Mouse (Mus musculus) retina, embryonic 14.5 days (tissue): Measurements from ENCODE around the gene Psmd2.
"Not testable (repeated sequence)": the region's sequence is repeated elsewhere in the genome, so short reads cannot be mapped to it uniquely, and the experiment has no call there.

Experiments used
- DNase-seq: peaks from one replicate; pipeline ENCODE4 v3.0.0-alpha.2; 2015; ENCODE audit warnings: low spot score

The Psmd2 gene

DNA sequence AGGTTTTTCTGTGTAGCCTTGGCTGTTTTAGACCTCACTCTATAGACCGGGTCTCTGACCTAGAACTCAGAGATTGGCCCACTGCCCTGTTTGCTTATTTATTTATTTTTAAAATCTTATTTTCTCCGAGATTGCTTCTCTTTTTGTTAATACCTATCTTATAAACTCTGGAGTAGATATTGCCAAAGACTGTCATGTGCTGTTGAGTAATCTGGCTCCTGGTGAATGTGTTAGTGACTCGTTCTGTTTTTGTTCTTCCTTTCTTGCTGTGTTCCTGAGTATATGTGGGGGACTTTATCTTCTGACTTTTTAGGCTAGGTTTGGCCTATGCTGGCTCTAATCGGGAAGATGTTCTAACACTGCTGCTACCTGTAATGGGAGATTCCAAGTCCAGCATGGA, 6.2 kb downstream of the Psmd2 start:
- no peak for DNase-seq

- DNase-seq, result not testable (repeated sequence)
Measured at GRCm38 (mm10) chr16:20668013-20668412, 16.6 kb downstream of the Psmd2 start, which contains the start of gene Eif4g1. Gene Eif4g1 (plus strand): TSS chr16:20668313.

- no peak for DNase-seq
Measured at GRCm38 (mm10) chr16:20670291-20670690, 18.8 kb downstream of the Psmd2 start.

- peak; percentile 41 for DNase-seq
Measured at GRCm38 (mm10) chr16:20671886-20672285, 20.4 kb downstream of the Psmd2 start.

GRCm38 (mm10) chr16:20672500-20672902, 21.0 kb downstream of the Psmd2 start:
- DNase-seq, result peak; percentile 94

- DNase-seq, result peak; percentile 44
Measured at GRCm38 (mm10) chr16:20672965-20673705, 21.7 kb downstream of the Psmd2 start.

- DNase-seq, result no peak
Measured at GRCm38 (mm10) chr16:20673706-20674303, 22.4 kb downstream of the Psmd2 start.

DNA sequence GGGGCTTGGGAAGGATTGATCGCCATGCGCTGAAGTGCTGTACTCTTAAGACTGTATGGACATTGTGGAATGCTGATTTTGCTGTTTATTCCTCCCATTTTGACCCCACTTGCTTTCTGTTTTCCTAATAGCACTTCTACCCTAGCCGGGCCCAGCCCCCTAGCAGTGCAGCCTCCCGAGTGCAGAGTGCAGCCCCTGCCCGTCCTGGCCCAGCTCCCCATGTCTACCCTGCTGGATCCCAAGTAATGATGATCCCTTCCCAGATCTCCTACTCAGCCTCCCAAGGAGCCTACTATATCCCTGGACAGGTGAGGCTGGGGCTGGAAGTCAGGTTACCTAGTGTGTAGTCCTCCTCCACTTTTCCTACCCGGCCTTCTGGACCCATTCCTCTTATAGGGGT, 23.8 kb downstream of the Psmd2 start:
- no peak for DNase-seq

DNA sequence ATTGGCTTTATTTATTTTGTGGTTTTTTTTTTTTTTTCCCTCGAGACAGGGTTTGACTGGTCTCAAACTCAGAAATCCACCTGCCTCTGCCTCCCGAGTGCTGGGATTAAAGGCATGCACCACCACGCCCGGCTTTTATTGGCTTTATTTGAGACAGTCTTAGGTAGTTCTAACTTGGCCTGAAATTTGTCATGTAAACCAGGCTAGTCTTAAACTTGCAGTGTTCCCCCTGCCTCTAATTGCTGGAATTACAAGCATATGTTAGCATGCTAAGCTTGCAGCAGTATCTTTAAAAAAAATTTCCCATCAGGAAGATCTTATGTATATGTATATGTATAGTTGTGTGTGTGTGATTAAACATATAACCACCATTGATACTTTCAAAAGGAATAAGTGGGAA, 25.2 kb downstream of the Psmd2 start:
- DNase-seq, result peak; percentile 13

DNA sequence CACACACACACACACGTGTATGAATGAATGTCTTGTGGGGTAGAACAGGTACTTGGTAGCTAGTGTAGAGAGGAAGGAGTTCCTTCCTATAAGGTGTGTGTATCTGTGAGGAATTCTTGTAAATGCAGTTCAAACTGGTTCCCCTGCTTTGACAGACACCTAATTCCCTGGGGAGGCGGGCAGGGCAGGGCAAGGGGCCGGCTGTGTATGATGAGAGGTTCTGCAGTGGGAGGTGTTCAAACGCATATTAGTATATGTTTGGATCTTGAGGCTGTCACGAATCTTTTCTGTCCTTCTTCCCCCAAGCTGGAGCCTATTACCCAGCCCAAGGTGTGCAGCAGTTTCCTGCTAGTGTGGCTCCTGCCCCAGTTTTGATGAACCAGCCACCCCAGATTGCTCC, 25.9 kb downstream of the Psmd2 start:
- no peak for DNase-seq

- no peak for DNase-seq
Measured at GRCm38 (mm10) chr16:20677974-20678675, 26.7 kb downstream of the Psmd2 start.

GRCm38 (mm10) chr16:20690774-20691173, 39.3 kb downstream of the Psmd2 start:
- no peak for DNase-seq

DNA sequence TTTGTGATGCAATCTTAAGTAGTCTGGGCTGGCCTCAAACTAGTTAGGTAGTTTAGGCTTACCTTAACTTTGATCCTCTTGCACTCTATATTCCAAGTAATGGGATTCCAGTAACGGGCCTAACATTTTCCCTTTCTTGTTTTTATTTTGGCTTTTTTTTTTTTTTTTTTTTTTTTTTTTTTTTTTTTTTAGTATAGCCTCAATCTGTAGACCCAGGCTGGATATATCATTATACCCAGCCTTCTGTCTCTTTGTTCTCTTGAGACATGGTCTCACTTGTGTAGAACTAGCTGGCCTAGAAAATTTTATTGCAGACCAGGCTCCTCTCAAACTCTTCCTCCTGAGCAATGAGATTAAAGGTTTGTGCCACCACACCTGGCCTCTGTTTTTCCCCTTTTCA, 40.2 kb downstream of the Psmd2 start:
- no peak for DNase-seq

DNA sequence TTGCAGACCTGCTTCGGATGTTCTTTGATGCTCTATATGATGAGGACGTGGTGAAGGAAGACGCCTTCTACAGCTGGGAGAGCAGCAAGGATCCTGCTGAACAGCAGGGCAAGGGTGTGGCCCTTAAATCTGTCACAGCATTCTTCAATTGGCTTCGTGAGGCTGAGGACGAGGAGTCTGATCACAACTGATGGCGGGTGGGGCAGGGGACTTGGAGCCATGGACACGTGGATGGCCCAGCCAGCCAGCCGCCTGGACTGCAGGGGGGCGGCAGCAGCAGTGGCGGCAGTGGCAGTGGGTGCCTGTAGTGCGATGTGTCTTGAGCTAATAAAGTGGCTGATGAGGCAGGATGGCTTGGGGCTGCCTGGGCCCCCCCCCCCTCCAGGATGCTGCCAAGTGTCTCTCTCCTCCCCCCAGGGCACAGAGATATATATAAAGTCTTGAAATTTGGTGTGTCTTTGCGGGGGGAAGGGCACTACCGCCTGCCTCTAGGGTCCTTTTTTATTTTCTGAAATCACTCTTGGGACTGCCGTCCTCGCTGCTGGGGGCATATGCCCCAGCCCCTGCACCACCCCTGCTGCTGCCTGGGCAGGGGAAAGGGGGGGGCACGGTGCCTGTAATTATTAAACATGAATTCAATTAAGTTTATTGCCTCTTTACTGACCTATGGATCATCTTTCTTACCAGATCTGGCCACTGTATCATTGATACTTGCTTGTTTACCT, 41.0 kb downstream of the Psmd2 start:
- no peak for DNase-seq

GRCm38 (mm10) chr16:20693111-20693701, 41.8 kb downstream of the Psmd2 start, which contains the start of gene Fam131a:
Gene Fam131a (plus strand): TSS chr16:20693241.
- DNase-seq, result peak; percentile 94

GRCm38 (mm10) chr16:20694781-20695180, 43.3 kb downstream of the Psmd2 start:
- no peak for DNase-seq

GRCm38 (mm10) chr16:20695622-20696323, 44.3 kb downstream of the Psmd2 start:
- peak; percentile 81 for DNase-seq

DNA sequence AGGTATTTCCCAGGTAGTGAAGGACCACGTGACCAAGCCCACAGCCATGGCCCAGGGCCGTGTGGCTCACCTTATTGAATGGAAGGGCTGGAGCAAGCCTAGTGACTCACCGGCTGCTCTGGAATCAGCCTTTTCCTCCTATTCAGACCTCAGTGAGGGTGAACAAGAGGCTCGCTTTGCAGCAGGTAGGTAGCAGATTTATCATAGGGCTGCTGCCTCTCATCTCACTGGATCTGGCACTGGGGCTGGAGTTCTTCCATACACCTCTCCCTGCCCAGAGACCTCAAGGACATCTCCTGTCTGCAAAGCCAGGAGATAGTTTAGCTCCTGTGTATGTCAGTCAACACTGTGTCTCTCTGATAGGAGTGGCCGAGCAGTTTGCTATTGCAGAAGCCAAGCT, 47.8 kb downstream of the Psmd2 start:
- DNase-seq, result no peak

GRCm38 (mm10) chr16:20700036-20700435, 48.6 kb downstream of the Psmd2 start:
- DNase-seq, result no peak

- DNase-seq, result no peak
Measured at GRCm38 (mm10) chr16:20701316-20701715, 49.9 kb downstream of the Psmd2 start.
